Mouse (Mus musculus) liver, adult (tissue): ENCODE results near the gene Lpcat3.

Experiments
- GATA4 ChIP-seq: IDR thresholded peaks from 2 replicates; pipeline ENCODE4 v1.6.1; 2014; ENCODE audit warnings: mild to moderate bottlenecking, low read length; ENCODE audit not compliant: insufficient replicate concordance

The Lpcat3 gene

DNA sequence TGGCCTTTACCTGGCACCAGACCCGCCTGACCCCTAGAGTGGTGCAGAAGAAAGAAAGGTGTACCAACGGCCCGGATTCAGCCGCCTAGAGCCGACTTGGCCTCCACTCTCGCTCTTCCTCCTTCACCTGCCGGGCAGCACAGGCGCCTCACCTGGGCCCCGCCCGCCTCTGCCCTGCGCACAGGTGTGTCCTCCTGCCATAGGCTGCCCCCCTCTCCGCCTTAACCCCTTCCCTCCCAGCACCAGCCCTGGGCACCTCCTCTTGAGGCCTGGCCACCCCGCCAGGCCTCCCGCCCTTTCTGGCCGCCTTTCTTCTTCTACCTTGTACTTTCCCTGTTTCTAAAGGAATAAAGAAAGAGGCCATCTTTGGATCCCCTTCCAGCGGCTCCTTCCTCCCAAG lies 55.9 kb downstream of the Lpcat3 start:
- TF ChIP-seq GATA4: no peak

GRCm38 (mm10) chr6:124719354-124719978 lies 56.6 kb downstream of the Lpcat3 start:
- TF ChIP-seq GATA4: peak; percentile 84

DNA sequence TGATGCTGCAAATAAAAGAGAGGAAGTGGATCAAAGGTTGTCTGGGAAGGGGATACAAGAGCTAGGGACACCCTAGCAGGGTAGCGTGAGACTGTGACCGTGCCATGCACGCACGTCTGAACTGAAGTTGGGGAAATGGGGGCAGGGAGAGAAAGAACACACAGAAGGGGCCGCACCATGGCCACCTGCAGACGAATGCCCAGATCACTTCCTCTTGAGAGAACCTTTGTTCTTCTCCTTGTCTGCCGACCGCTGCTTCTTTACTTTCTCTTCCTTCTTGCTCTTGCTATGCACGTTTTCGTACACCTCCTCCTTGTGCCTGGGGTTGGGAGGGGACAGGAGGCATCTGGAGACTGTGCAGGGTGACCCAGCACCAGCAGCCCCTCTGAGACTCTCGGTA lies 58.1 kb downstream of the Lpcat3 start:
- no peak for TF ChIP-seq GATA4

- TF ChIP-seq GATA4: no peak
Measured at GRCm38 (mm10) chr6:124722876-124723473, 60.1 kb downstream of the Lpcat3 start.

GRCm38 (mm10) chr6:124723541-124723940 lies 60.7 kb downstream of the Lpcat3 start:
- TF ChIP-seq GATA4: no peak

- TF ChIP-seq GATA4: no peak
Measured at GRCm38 (mm10) chr6:124724472-124724871, 61.6 kb downstream of the Lpcat3 start.

- TF ChIP-seq GATA4: no peak
Measured at GRCm38 (mm10) chr6:124728621-124729020, 65.8 kb downstream of the Lpcat3 start.

- no peak for TF ChIP-seq GATA4
Measured at GRCm38 (mm10) chr6:124729850-124730705, 67.3 kb downstream of the Lpcat3 start.

DNA sequence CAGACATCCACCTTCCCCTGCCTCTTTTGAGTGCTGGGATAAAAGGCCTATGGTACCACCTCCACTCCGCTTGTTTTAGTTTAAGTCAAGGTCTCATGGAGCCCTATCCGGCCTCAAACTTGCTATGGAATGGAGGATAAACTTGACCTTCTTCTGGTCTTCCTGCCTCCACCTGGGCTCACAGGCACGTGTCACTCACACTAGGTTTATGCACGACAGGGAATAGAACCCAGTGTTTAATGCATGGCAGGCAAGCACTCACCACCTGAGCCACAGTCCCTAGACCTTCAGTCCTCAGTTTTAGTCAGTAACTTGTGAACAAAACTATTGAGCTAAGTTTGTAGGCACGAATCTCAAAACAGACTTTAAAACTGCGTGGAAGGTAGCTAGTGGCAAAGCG lies 68.2 kb downstream of the Lpcat3 start:
- TF ChIP-seq GATA4: no peak

DNA sequence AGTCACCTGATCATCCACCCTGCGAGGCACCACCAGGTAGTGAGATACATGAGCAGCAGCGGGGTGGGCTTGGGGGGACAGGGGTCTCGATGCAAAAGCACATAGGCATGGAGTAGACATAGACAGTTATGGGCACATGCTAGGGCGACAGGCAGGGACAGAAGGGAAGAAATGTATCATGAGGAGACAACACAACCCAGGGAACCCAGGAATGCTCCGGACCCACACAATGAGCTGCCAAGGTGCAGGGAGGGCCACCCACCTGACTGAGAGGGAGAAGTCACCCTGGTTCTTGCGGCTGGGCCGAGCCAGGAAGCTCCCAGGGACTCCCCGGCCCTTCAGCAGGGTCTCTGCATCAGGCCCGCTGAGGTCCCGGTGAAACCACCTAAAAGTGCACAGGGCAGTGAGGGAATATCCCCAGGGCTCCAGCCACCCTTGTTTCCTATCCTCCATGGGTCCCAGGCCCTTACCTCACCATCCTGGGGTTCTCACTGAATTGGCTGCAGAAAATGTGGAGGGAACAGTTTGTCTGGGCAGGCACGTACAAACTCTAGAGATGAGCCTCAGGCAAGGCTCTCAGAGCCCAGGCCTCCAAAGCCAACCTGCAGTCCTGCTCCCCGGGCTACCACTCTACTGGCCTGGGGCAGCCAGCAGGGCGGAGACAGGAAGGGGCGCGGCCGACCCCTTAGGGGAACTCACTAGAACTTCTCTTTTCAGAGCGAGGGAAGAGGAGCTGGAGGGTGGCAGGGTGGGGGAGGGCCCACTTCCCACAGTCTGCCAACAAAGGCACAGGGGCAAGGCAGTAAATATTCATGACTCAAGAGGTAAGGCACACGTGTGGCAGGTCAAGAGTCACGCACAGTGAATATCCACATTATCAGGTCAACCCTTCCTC lies 69.9 kb downstream of the Lpcat3 start:
- no peak for TF ChIP-seq GATA4

GRCm38 (mm10) chr6:124734417-124734816 lies 71.6 kb downstream of the Lpcat3 start:
- no peak for TF ChIP-seq GATA4

DNA sequence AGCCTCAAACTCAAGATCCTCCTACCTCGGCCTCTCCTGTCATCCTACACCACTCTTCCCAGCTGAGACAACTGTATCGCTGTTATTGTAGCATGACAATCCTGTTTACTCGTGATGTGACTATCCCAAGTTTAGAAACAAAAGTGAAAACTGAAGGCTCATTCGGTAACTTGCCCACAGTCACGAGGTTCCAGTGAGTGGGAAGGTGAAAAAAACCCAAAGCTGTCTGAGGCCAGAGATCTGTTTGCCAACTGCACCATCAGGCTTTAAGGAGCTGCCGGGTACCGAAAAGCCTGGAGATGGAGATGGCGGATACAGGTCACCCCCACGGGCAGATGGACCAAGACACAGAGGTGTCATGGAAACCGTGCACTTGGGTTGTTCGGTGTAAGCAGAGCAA lies 74.2 kb downstream of the Lpcat3 start:
- no peak for TF ChIP-seq GATA4

DNA sequence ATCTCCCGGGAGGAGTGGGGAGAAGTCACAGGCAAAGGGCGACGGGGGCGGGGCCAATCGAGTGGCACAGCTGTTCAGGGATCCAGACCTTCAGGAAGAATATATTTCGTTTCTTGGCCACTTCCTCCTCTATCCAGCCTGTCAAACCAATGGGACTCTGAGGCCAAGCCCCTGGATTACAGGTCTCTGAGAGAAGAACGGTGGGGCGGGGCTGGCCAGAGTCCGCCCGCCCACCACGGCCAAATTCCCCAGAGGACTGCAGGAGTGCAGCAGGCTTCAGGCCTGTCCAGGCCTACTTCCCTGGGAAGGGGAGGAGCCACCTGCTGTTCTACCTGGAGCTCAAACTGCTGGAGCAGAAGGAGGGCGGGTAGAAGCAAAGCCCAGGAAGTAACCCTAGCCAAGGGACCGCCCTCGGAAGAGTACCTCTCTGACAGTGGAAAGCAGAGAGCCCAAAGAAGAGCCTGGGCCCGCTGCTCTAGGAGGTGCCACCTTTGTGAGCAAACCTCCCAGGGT lies 75.7 kb downstream of the Lpcat3 start, which contains the start of gene Ptpn6:
Gene Ptpn6 (minus strand): TSS at position 204 of the 513 bp plus-strand sequence.
- TF ChIP-seq GATA4: no peak

DNA sequence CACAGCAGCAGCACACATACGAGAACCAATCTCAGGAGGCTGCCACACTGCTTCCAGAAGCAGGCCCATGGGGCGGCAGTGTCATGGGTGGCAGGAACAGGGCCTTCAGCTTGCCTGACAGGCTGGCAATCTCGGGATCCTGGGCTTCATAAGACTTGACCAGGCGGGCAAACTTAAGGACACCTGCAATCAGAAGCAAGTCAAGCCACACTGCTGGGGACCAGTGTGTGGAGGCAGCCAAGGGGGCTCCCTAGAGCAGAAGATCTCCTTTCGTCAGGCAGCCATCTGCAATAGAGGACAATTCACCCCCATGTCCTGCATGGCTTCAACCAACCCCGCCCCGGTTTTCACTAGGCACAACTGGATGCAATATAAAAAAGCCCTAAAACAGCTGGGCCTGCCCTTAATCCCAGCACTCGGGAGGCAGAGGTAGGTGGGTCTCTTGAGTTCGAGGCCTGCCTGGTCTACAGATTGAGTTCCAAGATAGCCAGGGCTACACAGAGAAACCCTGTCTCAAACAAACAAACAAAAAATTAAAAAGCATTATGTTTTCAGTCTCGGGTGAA lies 76.5 kb downstream of the Lpcat3 start:
- no peak for TF ChIP-seq GATA4
